Mouse (Mus musculus) G1E (cell line): ENCODE results near the gene Fhad1.

ENCODE experiments used
- CTCF ChIP-seq: IDR thresholded peaks from 2 replicates; pipeline ENCODE4 v1.5.1; 2012; ENCODE audit warnings: low read depth, low read length, inconsistent platforms, mixed read lengths
- GATA1 ChIP-seq: IDR thresholded peaks from 2 replicates; pipeline ENCODE4 v1.6.1; 2012; ENCODE audit warnings: borderline replicate concordance, low read length, inconsistent platforms, mixed read lengths
- POLR2AphosphoS5 ChIP-seq: IDR thresholded peaks from 2 replicates; pipeline ENCODE4 v1.6.1; 2012; ENCODE audit warnings: low read depth, low read length, inconsistent platforms; ENCODE audit not compliant: insufficient replicate concordance
- TAL1 ChIP-seq: conservative IDR thresholded peaks from 2 replicates; pipeline ENCODE4 v1.6.1; 2012; ENCODE audit warnings: low read depth, low read length, inconsistent platforms, mixed read lengths

GRCm38 (mm10) chr4:141992530-141993204, 22.2 kb downstream of the Fhad1 start:
- TF ChIP-seq CTCF (no peak), GATA1 (no peak), POLR2AphosphoS5 (no peak), TAL1 (no peak)
